Mouse (Mus musculus) heart, adult 2 months (tissue): Measurements from ENCODE around the gene Fen1. TPM values are rescaled to one million over a fixed set of nuclear protein-coding genes. Genes with fewer than 3 reads are reported as not detected.
"Not testable (repeated sequence)": the region's sequence is repeated elsewhere in the genome, so short reads cannot be mapped to it uniquely, and the experiment has no call there.

Source experiments
- DNase-seq, 2 experiments: peaks; one replicate each; pipeline ENCODE4 v3.0.0; 2021
- H3K27ac ChIP-seq: fragments of 200-600 bp; 2 replicates; pipeline ENCODE4 v1.8.1; 2022
- H3K27me3 ChIP-seq: fragments of 200-500 bp; 2 replicates; pipeline ENCODE4 v1.6.1; 2012; ENCODE audit warnings: mild to moderate bottlenecking, low read length, inconsistent platforms, mixed read lengths; ENCODE audit not compliant: control insufficient read depth, insufficient read depth
- H3K36me3 ChIP-seq: fragments of 200-500 bp; 2 replicates; pipeline ENCODE4 v1.6.1; 2012; ENCODE audit warnings: low read length, inconsistent platforms; ENCODE audit not compliant: control insufficient read depth, insufficient read depth
- H3K4me1 ChIP-seq: fragments of 200-500 bp; 2 replicates; pipeline ENCODE4 v1.6.1; 2011; ENCODE audit warnings: low read length; ENCODE audit not compliant: control insufficient read depth, insufficient read depth
- H3K4me3 ChIP-seq: fragments of 200-600 bp; 2 replicates; pipeline ENCODE4 v1.8.1; 2022
- H3K79me2 ChIP-seq: fragments of 200-500 bp; replicated peaks from 2 replicates; pipeline ENCODE4 v1.6.1; 2012; ENCODE audit warnings: mild to moderate bottlenecking, inconsistent platforms, low read length, moderate library complexity, mixed read lengths; ENCODE audit not compliant: control insufficient read depth, insufficient read depth
- H3K9ac ChIP-seq: fragments of 200-500 bp; 2 replicates; pipeline ENCODE4 v1.6.1; 2012; ENCODE audit warnings: low read depth, mild to moderate bottlenecking, control low read depth, inconsistent platforms, low read length, mixed read lengths
- CTCF ChIP-seq: fragments of 200-600 bp; IDR thresholded peaks from 2 replicates; pipeline ENCODE4 v1.8.1; 2022; ENCODE audit warnings: antibody characterized with exemption, mild to moderate bottlenecking, moderate library complexity
- EP300 ChIP-seq: fragments of 200-500 bp; IDR thresholded peaks from 2 replicates; pipeline ENCODE4 v1.6.1; 2011; ENCODE audit warnings: low read depth, low read length, control low read depth; ENCODE audit not compliant: insufficient read depth
- POLR2A ChIP-seq: fragments of 200-500 bp; IDR thresholded peaks from 2 replicates; pipeline ENCODE4 v1.6.1; 2011; ENCODE audit warnings: mild to moderate bottlenecking, low read depth, low read length, control low read depth; ENCODE audit not compliant: insufficient read depth
- WGBS: fragments of 180-500 bp; shearing (Covaris S2); methylation state at CpG from one replicate; pipeline ENCODE4 v1.1.7; 2018; 5-methylcytosine and 5-hydroxymethylcytosine counted together
- intact Hi-C: fragments of 180-260 bp; cut with DNase I; formaldehyde crosslinking; loops from one replicate; pipeline ENCODE4 v1.15.1; 2025
- polyA plus RNA-seq: library from polyadenylated mRNA; depleted of rRNA; stranded (reverse); fragments of >200 nt; gene quantifications from 2 replicates; pipeline ENCODE4 v1.2.3, GENCODE M21; 2012
- total RNA-seq, 2 experiments: library from RNA; stranded (reverse); gene quantifications; 2 replicates each; pipeline ENCODE4 v1.2.3; 2021

Gene Fen1
- total and polyA plus RNA-seq, 3 experiments: 2.9 to 4.5 (median 3.7) TPM

DNA sequence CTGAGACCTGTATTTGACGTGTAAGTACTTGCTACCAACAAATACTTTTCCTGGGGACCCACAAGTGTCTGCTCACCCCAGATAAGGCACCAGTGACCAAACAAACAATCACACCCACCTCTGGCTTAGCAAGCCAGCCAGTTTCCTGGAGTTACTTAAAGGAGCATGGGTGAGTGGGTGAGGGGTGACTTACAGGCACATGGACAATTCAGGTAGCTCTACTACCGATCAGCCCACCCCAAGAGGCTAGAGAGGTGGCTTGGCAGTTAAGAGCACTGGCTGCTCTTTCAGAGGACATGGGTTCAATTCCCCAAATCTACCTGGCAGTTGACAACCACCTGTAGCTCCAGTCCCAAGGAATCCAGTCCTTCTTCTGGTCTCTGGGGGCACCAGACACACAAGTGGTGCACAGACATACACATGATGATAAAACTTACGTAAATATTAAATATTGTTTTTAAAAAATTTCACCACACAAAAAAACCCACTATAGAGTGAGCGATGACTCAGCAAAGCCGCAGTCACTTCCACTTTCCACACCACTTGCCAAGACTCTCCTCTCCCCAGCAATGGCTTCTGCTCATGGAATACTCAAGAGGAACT, 30.8 kb downstream of the Fen1 start:
- no peaks in the 10 kb centered on the region for H3K36me3 ChIP-seq
- no peaks in the 10 kb centered on the region for H3K79me2 ChIP-seq
- peaks cover 4% of the 10 kb centered on the region for H3K4me1 ChIP-seq
- TF ChIP-seq CTCF (no peak), POLR2A (no peak), EP300 (no peak)
- DNase-seq: no peak
- no peaks in the 10 kb centered on the region for H3K27me3 ChIP-seq
- 49% methylated on average over 5 of the region's 5 CpGs for WGBS
- intact Hi-C loops: no loop called here
- no peak overlapping the region for H3K9ac ChIP-seq
- H3K27ac ChIP-seq: peak overlapping the region; percentile 16; the same call in 1 of the 2 replicates
- no peak overlapping the region for H3K4me3 ChIP-seq

DNA sequence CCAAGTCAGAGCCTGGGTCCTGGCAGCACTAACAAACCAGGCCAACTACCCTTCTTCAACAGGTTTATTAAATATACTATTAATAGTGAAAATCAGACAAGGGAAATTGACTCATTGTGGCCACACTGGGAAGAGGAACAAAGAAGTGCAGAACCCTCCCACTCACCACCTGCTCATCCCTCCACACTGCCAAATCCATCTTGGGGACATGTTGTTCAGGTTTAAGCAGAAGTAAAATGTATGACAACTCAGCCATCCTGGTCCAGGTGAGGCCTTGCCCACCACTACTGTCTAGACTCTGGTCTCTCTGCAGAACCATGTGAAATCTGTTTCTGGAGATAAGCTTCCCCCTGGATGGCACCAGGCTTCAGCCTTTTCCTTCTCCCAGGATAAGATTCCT, 32.1 kb downstream of the Fen1 start:
- Histone ChIP-seq H3K4me3 (no peak overlapping the region), H3K27me3 (no peaks in the 10 kb centered on the region), H3K9ac (no peak overlapping the region), H3K79me2 (no peaks in the 10 kb centered on the region), H3K4me1 (peaks cover 2% of the 10 kb centered on the region), H3K36me3 (no peaks in the 10 kb centered on the region), H3K27ac (no peak overlapping the region)
- intact Hi-C loops: no loop called here
- DNase-seq: no peak
- TF ChIP-seq POLR2A (no peak), CTCF (no peak), EP300 (no peak)

DNA sequence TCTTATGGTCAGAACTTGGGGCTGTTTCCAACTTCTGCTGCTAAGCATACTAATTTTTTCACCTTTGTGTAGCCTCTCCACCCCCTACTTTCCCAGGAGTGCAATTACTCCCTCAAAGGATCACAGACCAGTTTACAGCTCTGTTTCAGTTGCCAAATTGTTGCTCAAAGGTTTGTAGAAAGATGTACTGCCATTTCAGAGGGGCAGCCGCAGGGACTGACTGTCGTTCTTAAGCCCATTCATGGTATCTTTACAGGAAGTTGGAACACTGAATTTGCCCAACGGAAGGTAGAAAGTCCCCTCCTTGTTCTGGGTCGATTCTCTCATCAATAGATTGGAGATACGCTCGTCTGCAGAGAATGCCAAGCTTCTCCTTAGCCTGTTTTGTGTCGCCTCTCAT, 32.6 kb downstream of the Fen1 start:
- Histone ChIP-seq H3K27me3 (no peaks in the 10 kb centered on the region), H3K4me3 (no peak overlapping the region), H3K27ac (no peak overlapping the region), H3K79me2 (no peaks in the 10 kb centered on the region), H3K9ac (no peak overlapping the region), H3K36me3 (no peaks in the 10 kb centered on the region), H3K4me1 (peaks cover 2% of the 10 kb centered on the region; the same call in 1 of the 2 replicates)
- 68% methylated on average over 7 of the region's 7 CpGs for WGBS
- DNase-seq: no peak
- TF ChIP-seq POLR2A (no peak), CTCF (no peak), EP300 (no peak)
- intact Hi-C loops: no loop called here

DNA sequence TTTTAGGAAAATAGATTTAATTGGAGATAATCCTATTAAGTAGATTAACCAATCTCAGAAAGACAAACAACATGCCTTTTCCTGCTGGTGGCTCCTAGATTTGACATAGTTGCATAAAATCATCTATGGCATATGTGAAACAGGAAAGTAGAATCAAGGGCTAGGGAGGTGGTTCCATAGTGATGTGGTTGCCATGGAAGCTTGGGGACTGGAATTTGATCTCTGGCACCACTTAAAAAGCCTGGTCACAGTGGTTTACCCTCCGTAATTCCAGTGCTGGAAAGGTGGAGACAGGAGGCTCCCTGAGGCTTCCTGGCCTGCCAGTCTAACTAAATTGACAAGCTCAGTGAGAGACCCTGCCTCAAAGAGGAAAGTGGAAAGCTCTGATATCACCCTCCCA, 33.5 kb downstream of the Fen1 start:
- no peak for TF ChIP-seq EP300
- no peak overlapping the region for H3K27ac ChIP-seq
- no peaks in the 10 kb centered on the region for H3K79me2 ChIP-seq
- H3K4me1 ChIP-seq: peaks cover 2% of the 10 kb centered on the region; the same call in 1 of the 2 replicates
- DNase-seq: no peak
- no peaks in the 10 kb centered on the region for H3K36me3 ChIP-seq
- H3K9ac ChIP-seq: no peak overlapping the region
- WGBS: 63% methylated on average over 1 of the region's 1 CpGs
- intact Hi-C loops: no loop called here
- H3K4me3 ChIP-seq: no peak overlapping the region
- H3K27me3 ChIP-seq: no peaks in the 10 kb centered on the region

DNA sequence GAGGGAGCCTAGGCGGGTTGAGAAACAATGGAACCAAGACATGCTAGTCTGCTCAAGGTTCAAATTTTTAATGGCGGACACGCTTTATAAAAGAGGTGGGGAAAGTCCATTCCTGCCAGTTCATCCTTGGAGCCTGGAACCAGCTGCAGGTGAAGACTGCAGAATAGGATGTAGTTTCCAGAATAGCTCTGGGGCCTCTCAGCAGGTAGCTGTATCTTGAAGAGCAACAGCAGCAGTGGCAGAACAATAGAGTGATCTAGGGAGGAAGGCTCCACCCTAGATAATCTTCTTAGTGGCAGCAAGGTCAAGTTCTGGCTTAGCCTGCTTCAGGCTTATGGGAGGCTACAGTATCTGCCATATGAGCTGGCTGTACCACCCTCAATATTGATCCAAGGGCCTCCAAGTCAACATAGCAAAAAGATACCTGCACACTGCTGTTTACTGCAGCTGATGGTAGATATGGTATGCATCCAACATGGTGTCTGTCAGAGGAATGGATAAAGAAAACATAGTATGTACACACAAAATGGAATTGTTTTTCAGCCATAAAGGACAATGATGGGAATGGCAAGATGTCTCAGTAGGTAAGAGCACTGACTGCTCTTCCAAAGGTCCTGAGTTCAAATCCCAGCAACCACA, 34.2 kb downstream of the Fen1 start:
- H3K79me2 ChIP-seq, H3K36me3 ChIP-seq, H3K27me3 ChIP-seq, intact Hi-C loops, H3K27ac ChIP-seq, DNase-seq, H3K4me3 ChIP-seq, H3K9ac ChIP-seq, H3K4me1 ChIP-seq: not testable (repeated sequence)
- WGBS: 87% methylated on average over 3 of the region's 3 CpGs

DNA sequence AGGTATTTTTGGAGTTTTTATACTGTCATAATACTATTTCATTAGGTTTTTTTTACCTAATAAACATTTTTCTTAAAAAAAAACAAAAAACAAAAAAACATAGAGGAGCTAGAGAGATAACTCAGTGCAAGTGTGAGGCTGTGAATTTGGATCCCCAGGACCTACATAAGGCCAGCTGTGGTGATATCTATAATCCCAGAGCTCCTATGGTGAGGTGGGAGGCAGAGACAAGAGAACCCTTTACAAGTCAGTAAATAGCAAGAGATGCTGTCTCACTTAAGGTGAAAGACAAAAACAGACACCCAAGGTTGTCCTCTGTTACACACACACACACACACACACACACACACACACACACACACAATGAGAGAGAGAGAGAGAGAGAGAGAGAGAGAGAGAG, 34.8 kb downstream of the Fen1 start:
- Histone ChIP-seq H3K4me1 (peaks cover 2% of the 10 kb centered on the region; the same call in 1 of the 2 replicates), H3K27ac (no peak overlapping the region), H3K36me3 (no peaks in the 10 kb centered on the region), H3K9ac (no peak overlapping the region), H3K27me3 (no peaks in the 10 kb centered on the region), H3K4me3 (no peak overlapping the region), H3K79me2 (no peaks in the 10 kb centered on the region)
- DNase-seq: no peak
- intact Hi-C loops: no loop called here
- TF ChIP-seq EP300 (no peak), POLR2A (no peak), CTCF (no peak)
